Mouse (Mus musculus) ZHBTc4 (cell line): ENCODE measurements around the gene Gm45213.
A peak's percentile ranks its signal among the peaks of the same experiment; 100 is the strongest.

Experiments
- DNase-seq: peaks from one replicate; pipeline ENCODE4 v3.0.0-alpha.2; 2011; ENCODE audit warnings: low read depth, low spot score

The Gm45213 gene

DNA sequence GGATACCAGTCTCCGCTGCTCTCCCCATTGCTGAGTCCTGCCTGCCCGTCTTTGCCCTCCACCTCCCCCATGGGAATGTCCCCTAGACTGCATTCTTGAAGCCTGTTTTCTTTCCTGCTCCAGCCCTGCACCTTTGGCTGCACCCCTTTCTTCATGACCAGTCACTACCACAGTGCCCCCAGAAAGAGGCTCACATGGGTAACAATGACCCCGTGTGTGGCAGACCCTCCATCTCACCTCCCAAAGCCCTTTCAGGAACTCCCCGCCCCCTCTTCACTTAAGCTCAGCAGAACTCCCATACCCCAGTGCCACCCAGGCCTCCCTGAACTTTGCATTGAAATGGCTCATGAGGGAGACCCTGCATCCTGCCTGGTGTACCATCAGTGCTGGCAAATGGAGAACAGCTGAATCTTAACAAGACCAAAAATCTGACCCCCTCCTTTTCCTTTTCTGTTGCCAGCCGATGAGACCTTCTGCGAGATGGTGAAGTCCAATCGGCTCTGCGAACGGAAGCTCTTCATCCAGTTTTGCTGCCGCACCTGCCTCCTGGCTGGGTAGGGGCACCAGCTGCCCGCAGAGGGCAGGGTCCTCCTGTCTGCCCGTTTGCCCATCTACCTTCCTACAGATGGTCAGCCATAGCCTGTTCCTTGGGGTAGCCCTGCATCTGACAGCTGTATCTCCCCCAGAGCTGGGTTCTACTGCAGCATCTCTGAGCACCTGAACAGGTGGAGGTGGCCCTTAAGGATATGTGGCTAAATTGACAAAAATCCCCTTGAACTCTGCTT, 5.2 kb downstream of the Gm45213 start:
- DNase-seq: no peak

DNA sequence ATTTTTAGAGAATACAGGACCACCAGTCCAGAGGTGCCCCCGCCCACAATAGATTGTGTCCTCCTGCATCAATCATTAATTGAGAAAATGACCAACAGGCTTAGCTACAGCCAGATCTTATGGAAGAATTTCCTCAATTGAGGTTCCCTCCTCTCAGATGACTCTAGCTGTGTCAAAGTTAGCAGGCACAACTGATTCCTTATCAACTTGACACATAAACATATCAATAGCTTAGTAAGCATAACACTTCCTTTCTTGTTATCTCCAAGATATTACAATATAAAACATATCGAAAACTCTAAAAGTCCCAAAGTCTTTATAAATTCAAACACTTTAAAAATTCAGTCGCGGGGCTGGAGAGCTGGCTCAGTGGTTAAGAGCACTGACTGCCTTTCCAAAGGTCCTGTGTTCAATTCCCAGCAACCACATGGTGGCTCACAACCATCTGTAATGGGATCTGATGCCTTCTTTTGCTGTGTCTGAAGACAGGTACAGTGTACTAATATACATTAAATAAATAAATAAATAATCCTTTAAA, 10.6 kb downstream of the Gm45213 start:
- no peak for DNase-seq

GRCm38 (mm10) chr7:66055356-66055755, 12.0 kb downstream of the Gm45213 start:
- DNase-seq: peak; percentile 48

DNA sequence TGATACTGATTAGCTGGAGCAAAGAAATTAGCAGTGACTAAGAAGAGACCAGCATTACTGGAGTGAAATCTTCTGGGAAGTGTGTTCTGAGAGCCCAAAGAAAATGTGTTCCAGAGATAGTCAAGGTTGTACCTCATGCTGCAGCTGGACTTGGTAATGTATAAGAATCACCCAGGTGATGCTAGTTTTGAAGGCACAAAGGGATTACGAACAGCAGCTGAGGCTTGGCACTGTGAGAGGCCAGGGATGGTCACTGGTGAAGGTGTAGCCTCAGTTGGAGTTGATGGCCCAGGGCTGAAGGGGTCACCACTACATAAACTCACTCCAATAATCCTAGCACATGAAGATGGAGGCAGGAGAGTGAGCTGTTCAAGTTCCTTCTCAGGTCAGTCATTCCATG, 15.3 kb downstream of the Gm45213 start, which contains the start of gene Snrpa1:
Gene Snrpa1, plus strand, starts transcription at position 301 of the 400 bp plus-strand sequence.
- no peak for DNase-seq

GRCm38 (mm10) chr7:66060066-66060956, 16.9 kb downstream of the Gm45213 start:
- DNase-seq: peak; percentile 93

DNA sequence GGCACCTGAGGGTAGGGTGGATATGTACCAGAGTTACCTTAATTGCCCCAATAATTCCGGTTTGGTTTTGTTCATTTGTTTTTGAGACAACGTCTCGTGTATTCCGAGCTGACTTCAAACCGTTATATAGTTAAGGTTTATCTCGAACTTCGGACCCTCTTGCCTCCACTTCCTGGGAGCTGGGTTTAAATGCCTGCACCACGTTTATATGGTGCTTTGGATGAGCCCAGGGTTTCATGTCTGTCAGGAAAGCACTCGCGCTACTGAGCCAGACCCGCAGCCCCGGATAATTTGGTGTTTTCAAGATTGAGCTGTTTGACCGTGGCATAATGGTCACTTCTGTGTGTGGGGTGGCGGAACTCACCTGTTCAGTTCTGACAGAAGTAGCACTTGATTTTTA, 17.7 kb downstream of the Gm45213 start:
- no peak for DNase-seq

DNA sequence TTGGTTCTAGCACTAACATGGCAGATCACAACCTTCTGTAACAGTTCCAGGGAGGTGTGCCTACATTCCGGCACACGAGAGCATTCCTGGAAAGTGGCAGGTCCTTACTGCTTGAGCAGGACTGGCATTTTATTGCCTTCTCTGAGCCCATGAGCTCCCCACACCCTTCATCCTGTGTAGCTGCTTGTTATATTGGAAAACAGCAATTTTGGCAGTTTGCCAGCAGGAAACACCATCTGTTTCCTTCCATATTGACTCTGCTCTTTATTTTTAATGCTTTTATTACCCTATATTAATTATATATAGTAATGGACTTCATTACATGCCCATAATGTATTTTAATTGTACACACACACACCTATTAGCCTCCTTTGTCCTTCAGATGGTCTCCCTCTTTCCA, 33.0 kb downstream of the Gm45213 start:
- no peak for DNase-seq

DNA sequence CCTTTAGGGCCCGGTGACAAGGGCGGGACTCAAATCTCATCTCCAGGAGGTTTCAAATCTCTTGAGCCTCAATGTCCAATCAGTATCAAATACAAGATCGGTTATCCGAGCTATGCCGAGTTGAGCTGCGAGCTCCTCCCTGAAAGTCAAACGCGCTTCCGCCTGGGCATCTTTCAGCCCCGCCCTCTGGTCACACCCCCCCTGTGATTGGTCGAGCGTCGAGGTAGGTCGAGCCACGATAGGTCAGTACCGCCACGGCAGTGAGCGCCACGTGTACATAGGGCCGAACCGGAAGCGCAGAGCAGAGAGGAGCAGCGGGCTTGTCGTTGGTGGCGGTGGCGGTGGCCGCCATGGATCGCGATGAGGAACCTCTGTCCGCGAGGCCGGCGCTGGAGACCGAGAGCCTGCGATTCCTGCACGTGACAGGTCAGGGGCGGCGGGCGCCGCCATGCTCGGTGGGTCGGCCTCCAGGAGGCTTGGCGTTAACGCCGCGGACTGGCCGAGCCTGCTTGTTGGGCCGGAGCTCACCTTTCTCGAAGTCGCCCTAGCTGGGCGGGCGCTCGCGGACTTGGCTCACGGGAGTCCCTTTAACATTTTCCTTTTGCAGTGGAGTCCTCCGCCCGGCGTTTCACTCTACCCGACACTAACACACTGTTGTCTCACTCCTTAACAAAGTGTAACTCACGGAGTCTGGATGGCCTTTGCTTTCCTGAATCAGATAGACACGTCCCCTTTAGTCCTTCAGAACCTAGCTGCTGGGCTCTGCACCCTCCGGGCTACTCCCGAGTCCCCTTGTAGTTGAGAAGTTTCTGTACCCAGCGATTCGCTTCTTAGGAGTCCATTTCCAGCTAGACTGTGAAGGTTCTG, 36.2 kb downstream of the Gm45213 start, which contains the start of gene Selenos:
Gene Selenos, plus strand, starts transcription at position 286 of the 867 bp plus-strand sequence.
- peak; percentile 99 for DNase-seq

DNA sequence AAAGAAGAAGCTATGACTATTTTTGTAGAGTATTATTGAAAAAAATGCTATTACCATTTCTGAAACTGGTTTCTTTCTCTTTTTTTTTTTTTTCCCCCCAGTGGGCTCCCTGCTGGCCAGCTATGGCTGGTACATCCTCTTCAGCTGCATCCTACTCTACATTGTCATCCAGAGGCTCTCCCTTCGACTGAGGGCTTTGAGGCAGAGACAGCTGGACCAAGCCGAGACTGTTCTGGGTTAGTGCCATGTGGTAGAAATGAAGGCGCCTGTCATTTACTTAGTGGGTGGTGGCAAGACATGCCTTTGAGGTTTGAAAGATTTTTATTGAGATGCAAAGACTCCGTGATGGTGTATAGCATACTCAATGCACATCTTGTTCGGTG, 36.8 kb downstream of the Gm45213 start:
- DNase-seq: peak; percentile 22

DNA sequence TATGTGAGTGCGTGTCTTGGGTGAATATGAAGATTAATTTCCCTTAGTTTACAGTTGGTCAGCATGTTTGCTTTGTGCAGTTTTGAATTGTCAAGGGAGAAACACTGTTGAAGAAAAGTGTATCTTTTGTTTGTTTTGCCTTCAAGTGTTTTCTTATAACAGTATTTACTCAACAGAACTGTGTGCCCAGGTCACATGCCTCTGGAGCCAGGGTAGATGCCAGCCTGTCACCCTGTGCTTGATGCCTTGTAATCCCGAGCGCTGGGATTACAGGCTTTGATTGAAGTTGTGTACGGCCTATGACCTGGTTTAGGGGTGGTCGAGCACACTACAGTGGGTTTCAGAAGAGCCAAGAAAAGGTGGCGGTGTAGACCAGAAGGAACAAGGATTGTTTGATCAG, 40.4 kb downstream of the Gm45213 start:
- DNase-seq: no peak

DNA sequence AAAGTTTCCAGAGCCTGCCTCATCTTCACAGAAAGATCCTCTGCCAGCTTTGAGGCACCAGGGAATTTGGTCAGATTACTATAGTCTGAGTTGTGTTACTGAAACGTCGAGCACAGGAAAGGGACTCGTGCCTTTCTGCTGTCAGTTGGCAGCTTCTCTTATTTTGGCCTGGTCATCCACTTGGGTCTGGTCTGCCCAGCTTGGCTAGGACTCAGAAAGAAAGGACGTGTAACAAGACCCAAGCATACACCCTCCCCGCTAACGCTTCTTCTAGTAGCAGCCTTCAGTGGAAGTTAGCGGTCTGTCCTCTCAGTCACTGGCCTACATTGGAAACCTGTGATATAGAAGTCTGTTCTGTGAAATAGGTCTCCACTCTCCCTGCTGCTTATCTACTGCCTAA, 41.1 kb downstream of the Gm45213 start:
- DNase-seq: no peak

DNA sequence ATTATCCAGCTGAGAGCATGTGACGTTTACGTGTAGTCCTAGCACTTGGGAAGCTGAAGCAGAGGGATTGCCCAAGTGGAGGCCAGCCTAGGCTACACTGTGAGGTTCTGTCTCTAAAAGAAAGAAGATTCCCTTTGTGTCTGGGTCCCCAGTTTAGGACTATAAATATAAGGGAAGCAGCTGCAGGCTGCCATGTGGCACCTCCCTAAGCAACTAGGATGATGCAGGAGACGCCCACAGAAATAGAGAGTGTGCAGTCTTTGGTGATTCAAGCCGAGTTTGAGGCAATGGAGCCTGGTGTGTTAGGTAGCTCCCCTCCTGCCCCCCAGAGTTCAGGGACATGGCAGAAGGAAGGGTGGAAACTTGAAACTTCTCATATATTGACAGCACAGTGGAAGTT, 44.2 kb downstream of the Gm45213 start:
- DNase-seq: no peak

DNA sequence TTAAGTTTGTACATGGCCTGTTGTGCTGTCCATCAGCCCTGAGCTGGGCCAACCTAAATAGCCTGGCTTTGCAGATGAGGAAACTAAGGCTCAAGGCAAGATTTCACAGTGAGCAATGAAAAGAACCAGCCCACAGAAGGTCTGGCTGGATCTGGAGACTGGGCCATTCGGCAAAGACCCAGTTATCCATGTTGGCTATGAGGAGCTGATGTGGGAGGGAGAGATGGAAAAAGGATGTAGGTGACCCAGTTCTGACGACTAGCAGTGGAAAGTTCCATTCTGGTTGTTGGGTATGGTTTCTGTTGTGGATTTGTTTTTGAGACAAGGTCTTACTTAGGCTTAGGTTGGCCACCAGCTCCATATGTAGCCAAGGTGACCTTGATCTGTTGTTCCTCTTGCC, 44.7 kb downstream of the Gm45213 start:
- DNase-seq: no peak

- DNase-seq: no peak
Observed at GRCm38 (mm10) chr7:66090676-66091190, 47.3 kb downstream of the Gm45213 start.

GRCm38 (mm10) chr7:66091553-66091952, 48.2 kb downstream of the Gm45213 start:
- no peak for DNase-seq

DNA sequence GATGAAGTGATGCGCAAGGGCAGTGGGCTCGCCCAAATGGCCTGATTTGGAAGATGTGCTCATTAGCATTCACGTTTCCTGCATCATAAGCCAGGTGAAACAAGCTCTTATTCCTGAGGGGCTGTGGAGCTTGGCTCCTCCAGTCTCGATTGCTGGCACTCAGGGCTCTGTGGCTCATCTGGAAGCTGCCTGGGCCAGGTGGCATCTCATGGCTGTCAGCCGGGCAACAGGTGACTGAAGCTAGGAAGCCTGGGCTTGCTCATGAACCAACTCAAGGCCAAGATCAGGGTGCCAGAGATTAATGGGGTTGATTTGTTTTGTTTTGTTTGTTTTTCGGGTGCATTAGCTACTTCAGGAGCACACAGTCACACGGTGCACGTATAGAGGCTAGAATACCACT, 49.3 kb downstream of the Gm45213 start:
- no peak for DNase-seq

DNA sequence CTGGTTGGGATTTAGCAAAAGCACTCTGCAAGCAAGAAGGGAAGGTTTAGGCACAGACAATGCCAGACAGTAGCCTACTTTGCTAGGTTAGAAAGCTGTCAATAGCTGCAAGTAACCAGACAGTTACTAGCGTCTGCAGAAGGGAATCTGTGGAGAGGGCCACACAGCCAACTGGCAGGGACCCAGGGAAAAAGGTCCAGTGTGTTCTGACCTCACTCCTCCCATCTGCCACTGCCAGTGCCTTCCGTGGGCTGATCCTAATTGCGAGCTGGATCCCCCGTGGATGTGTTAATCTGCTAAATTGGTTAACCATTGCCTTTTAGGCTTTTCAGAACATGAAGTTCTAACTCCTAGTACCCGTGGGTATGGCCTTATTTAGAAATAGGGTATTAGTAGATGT, 50.7 kb downstream of the Gm45213 start:
- DNase-seq: no peak

DNA sequence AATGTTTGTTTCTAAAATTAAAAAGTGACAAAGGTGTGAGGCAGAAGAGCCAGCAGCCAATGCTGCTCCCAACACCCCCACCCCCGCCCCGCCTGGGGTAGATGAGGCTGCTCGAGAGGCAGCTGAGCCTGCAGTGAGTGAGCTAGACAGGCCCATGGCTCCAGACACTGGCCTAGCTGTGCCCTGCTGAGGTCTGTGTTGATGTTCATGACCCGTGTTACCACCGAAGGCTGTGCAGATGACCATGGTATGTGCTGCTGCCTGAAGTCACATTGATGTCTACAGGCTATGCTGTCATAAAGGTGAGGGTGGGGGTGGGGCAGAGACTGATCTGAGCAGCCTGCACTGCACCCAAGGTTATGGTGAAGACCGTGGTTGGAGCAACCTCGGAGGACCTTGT, 55.4 kb downstream of the Gm45213 start:
- no peak for DNase-seq

- peak; percentile 51 for DNase-seq
Observed at GRCm38 (mm10) chr7:66101866-66102265, 58.5 kb downstream of the Gm45213 start.

GRCm38 (mm10) chr7:66104531-66104930, 61.1 kb downstream of the Gm45213 start:
- no peak for DNase-seq

DNA sequence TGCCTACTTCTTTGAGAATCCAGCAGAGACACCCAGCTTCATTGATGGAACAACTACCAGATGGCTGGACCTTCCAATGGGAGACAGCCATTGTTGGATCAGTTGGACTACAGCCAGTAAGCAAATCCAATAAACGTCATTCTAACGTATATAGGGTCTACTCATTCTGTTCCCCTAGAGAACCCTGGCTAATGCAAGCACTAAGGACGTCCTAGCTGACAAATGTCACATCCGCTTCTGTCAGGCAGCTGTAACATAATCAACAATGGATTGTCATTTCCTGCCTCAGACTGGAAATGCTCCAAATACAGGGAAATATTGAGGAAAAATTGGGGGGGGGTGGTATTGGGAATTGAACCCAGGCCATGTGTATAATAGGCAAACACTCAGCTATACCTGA, 62.4 kb downstream of the Gm45213 start:
- no peak for DNase-seq
